ENCODE assay signal across 19 mouse cellular contexts in the genomic region with DNA sequence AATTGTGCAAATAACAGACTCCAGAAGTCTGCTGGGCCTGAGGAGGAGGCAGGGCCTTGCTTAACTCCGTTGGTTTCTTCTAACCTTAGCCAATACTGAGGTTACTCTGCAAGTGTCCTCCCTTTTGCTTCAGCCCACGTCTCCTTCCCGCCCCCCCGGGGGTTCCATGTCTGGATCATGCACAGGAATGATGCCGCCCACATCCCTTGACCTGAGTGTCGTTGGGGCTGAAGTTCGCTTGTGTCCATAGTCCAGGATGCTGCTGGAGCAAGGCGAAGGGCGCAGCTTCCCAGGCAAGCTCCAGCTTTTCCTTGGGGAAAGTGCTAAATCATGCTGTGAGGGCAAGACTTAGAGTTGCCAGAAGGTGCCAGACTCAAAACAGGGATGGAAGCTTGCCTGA. TPM values are rescaled to one million over a fixed set of nuclear protein-coding genes. Genes with fewer than 3 reads are reported as not detected.
DNase-seq lines count a peak whose midpoint lies in the region; ATAC-seq and TF ChIP-seq lines count a peak whose summit lies in the region.
"Had no signal": no experiment of that assay in that cellular context is flagged by ENCODE, and none has a peak within 500 bp of the region (broad histone marks: within the 10 kb centered on the region; RNA-seq: fewer than 3 reads in every experiment).

No protein-coding gene starts in this region.

- H3K4me3 ChIP-seq in hindbrain, embryonic 13.5 days, result no peak overlapping the region
- H3K4me3 ChIP-seq in hindbrain, postnatal 0 days (ENCODE audit: low read length), result no peak overlapping the region
- 0 out of 2 replicates have a peak overlapping the region, but pooled peaks have one; percentile 10 for H3K4me3 ChIP-seq in E14TG2a.4 (replicated peaks; ENCODE audit: low read length)
- H3K4me3 ChIP-seq in liver, embryonic 15.5 days (replicated peaks), result no peak overlapping the region
- H3K4me3 ChIP-seq: midbrain, embryonic 10.5 days had no signal

- no peaks in the 10 kb centered on the region for H3K9me3 ChIP-seq in hindbrain, embryonic 13.5 days
- H3K9me3 ChIP-seq in hindbrain, postnatal 0 days (ENCODE audit: low read length), result no peaks in the 10 kb centered on the region
- H3K9me3 ChIP-seq in E14TG2a.4 (ENCODE audit: low read length), result no peaks in the 10 kb centered on the region
- H3K9me3 ChIP-seq in liver, embryonic 15.5 days (replicated peaks), result no peaks in the 10 kb centered on the region
- H3K9me3 ChIP-seq: midbrain, embryonic 10.5 days had no signal

- WGBS in hindbrain, embryonic 13.5 days, result 78% methylated on average over 9 of the region's 9 CpGs
- 77% methylated on average over 9 of the region's 9 CpGs for WGBS in hindbrain, postnatal 0 days
- WGBS in liver, embryonic 15.5 days (ENCODE audit: insufficient replicate concordance), result 54% methylated on average over 9 of the region's 9 CpGs

- no peak for ATAC-seq in hindbrain, embryonic 13.5 days (ENCODE audit: low FRiP score)
- no peak for ATAC-seq in hindbrain, postnatal 0 days
- ATAC-seq in liver, embryonic 15.5 days (ENCODE audit: insufficient read depth), result no peak
- ATAC-seq: hindbrain, embryonic 16.5 days; Patski had no signal

- H3K9ac ChIP-seq in hindbrain, embryonic 13.5 days, result peak overlapping the region; percentile 35; the same call in 1 of the 2 replicates
- H3K9ac ChIP-seq in hindbrain, postnatal 0 days (replicated peaks; ENCODE audit: low read length), result no peak overlapping the region
- H3K9ac ChIP-seq in liver, embryonic 15.5 days, result no peak overlapping the region
- H3K9ac ChIP-seq: liver, embryonic 14.5 days had no signal

- no peaks in the 10 kb centered on the region; the same call in 1 of the 2 replicates for H3K36me3 ChIP-seq in hindbrain, embryonic 13.5 days
- H3K36me3 ChIP-seq in hindbrain, postnatal 0 days (ENCODE audit: insufficient read depth, low read length), result no peaks in the 10 kb centered on the region
- no peaks in the 10 kb centered on the region for H3K36me3 ChIP-seq in E14TG2a.4 (ENCODE audit: insufficient read depth, low read length)
- no peaks in the 10 kb centered on the region for H3K36me3 ChIP-seq in liver, embryonic 15.5 days (replicated peaks)
- H3K36me3 ChIP-seq: midbrain, embryonic 10.5 days had no signal

- H3K4me1 ChIP-seq in hindbrain, embryonic 13.5 days (replicated peaks), result peaks cover 37% of the 10 kb centered on the region
- H3K4me1 ChIP-seq in hindbrain, postnatal 0 days (ENCODE audit: insufficient read depth, low read length), result peaks cover 5% of the 10 kb centered on the region; the same call in 1 of the 2 replicates
- H3K4me1 ChIP-seq in E14TG2a.4 (replicated peaks; ENCODE audit: low read depth, low read length), result peaks cover 38% of the 10 kb centered on the region
- H3K4me1 ChIP-seq in liver, embryonic 15.5 days (replicated peaks), result peaks cover 44% of the 10 kb centered on the region

- no peak for DNase-seq in hindbrain, postnatal 0 days (ENCODE audit: low spot score)
- DNase-seq in kidney, adult 9 months, result peak; percentile 90
- no peak for DNase-seq in right cerebral cortex, adult 18-20 months
- DNase-seq in adrenal gland, postnatal 10 days, result no peak
- DNase-seq in thymus, postnatal 14 days, result no peak
- DNase-seq: cerebellum, adult 11 months; gastrocnemius, postnatal 25 days; retina, postnatal 1 day had no signal

- TF ChIP-seq CTCF in hindbrain, postnatal 0 days (IDR thresholded peaks at IDR 0.05; ENCODE audit: low read depth), result no peak
- no peak for TF ChIP-seq CTCF in E14TG2a.4 (conservative IDR thresholded peaks at IDR 0.05; ENCODE audit: low read length)

- no peak overlapping the region for H3K4me2 ChIP-seq in hindbrain, embryonic 13.5 days
- H3K4me2 ChIP-seq in hindbrain, postnatal 0 days (ENCODE audit: low read depth, low read length), result no peak overlapping the region
- H3K4me2 ChIP-seq in liver, embryonic 15.5 days, result peak overlapping the region; percentile 8
- H3K4me2 ChIP-seq: heart, embryonic 11.5 days had no signal

- no peaks in the 10 kb centered on the region for H3K27me3 ChIP-seq in hindbrain, embryonic 13.5 days
- H3K27me3 ChIP-seq in hindbrain, postnatal 0 days (ENCODE audit: insufficient read depth, low read length), result no peaks in the 10 kb centered on the region
- no peaks in the 10 kb centered on the region for H3K27me3 ChIP-seq in E14TG2a.4 (ENCODE audit: insufficient read depth, low read length)
- H3K27me3 ChIP-seq in liver, embryonic 15.5 days, result no peaks in the 10 kb centered on the region
- H3K27me3 ChIP-seq: Patski had no signal

- no peak overlapping the region for H3K27ac ChIP-seq in hindbrain, embryonic 13.5 days
- no peak overlapping the region for H3K27ac ChIP-seq in hindbrain, postnatal 0 days
- peak overlapping the region; percentile 68; the same call in 1 of the 2 replicates for H3K27ac ChIP-seq in liver, embryonic 15.5 days (replicated peaks)
- H3K27ac ChIP-seq: liver, embryonic 14.5 days; midbrain, embryonic 10.5 days had no signal

RNA-seq across cellular contexts. Expression of a gene that starts 4.8 kb away (rescaled TPM):
- polyA plus RNA-seq in hindbrain, embryonic 13.5 days (2015; fragmentation: Nextera tagmentation; extraction: Ambion mirVana), result 26.3 and 34.2 TPM in 2 replicates
- total RNA-seq in hindbrain, postnatal 0 days (2014; rRNA removed), result 58.3 and 63.1 TPM in 2 replicates
- 18.6 and 20.5 TPM in 2 replicates for polyA plus RNA-seq in hindbrain, postnatal 0 days (2015; fragmentation: Nextera tagmentation; extraction: Ambion mirVana)
- polyA plus RNA-seq in liver, embryonic 15.5 days (2015; fragmentation: Nextera tagmentation; extraction: Ambion mirVana), result 3.9 and 4.5 TPM in 2 replicates
- total RNA-seq in adrenal gland, postnatal 10 days (2021), result 1 to 10 TPM; 3.2 to 8.1 TPM

RNA-seq across cellular contexts. Expression of a gene that starts 10.6 kb away (rescaled TPM):
- polyA plus RNA-seq in hindbrain, embryonic 13.5 days (2015; fragmentation: Nextera tagmentation; extraction: Ambion mirVana), result not detected in 2 replicates
- total RNA-seq in hindbrain, postnatal 0 days (2014; rRNA removed), result 0.58 TPM in 1 of 2 replicates, not detected in the other
- not detected in 2 replicates for polyA plus RNA-seq in hindbrain, postnatal 0 days (2015; fragmentation: Nextera tagmentation; extraction: Ambion mirVana)
- 0.07 TPM in 1 of 2 replicates, not detected in the other for polyA plus RNA-seq in liver, embryonic 15.5 days (2015; fragmentation: Nextera tagmentation; extraction: Ambion mirVana)
- total RNA-seq in adrenal gland, postnatal 10 days (2021), result under 1 TPM; 0.33 to 0.39 TPM
- total RNA-seq: heart, postnatal 25 days; monocyte, adult 5-6 weeks had no signal
- polyA plus RNA-seq: embryonic facial prominence, embryonic 11.5 days; heart, embryonic 11.5 days; hindbrain, embryonic 16.5 days; midbrain, embryonic 10.5 days had no signal

RNA-seq across cellular contexts. Expression of a gene that starts 42.0 kb away (rescaled TPM):
- polyA plus RNA-seq in hindbrain, embryonic 13.5 days (2015; fragmentation: Nextera tagmentation; extraction: Ambion mirVana), result 64.6 and 66.2 TPM in 2 replicates
- total RNA-seq in hindbrain, postnatal 0 days (2014; rRNA removed), result 77.8 and 90.6 TPM in 2 replicates
- 74.5 and 77.6 TPM in 2 replicates for polyA plus RNA-seq in hindbrain, postnatal 0 days (2015; fragmentation: Nextera tagmentation; extraction: Ambion mirVana)
- polyA plus RNA-seq in liver, embryonic 15.5 days (2015; fragmentation: Nextera tagmentation; extraction: Ambion mirVana), result 23.1 and 23.6 TPM in 2 replicates
- 100 to 1,000 TPM; 107 to 113 TPM for total RNA-seq in adrenal gland, postnatal 10 days (2021)

RNA-seq across cellular contexts. Expression of a gene that starts 43.0 kb away (rescaled TPM):
- polyA plus RNA-seq in hindbrain, embryonic 13.5 days (2015; fragmentation: Nextera tagmentation; extraction: Ambion mirVana), result 1.1 and 1.7 TPM in 2 replicates
- total RNA-seq in hindbrain, postnatal 0 days (2014; rRNA removed), result 1.9 and 2.0 TPM in 2 replicates
- polyA plus RNA-seq in hindbrain, postnatal 0 days (2015; fragmentation: Nextera tagmentation; extraction: Ambion mirVana), result 0.69 and 1.8 TPM in 2 replicates
- 0.33 and 0.60 TPM in 2 replicates for polyA plus RNA-seq in liver, embryonic 15.5 days (2015; fragmentation: Nextera tagmentation; extraction: Ambion mirVana)
- 1 to 10 TPM; 3.7 TPM for total RNA-seq in adrenal gland, postnatal 10 days (2021)

RNA-seq across cellular contexts. Expression of a gene that starts 60.0 kb away (rescaled TPM):
- polyA plus RNA-seq in hindbrain, embryonic 13.5 days (2015; fragmentation: Nextera tagmentation; extraction: Ambion mirVana), result 398 and 399 TPM in 2 replicates
- total RNA-seq in hindbrain, postnatal 0 days (2014; rRNA removed), result 459 and 483 TPM in 2 replicates
- 568 and 592 TPM in 2 replicates for polyA plus RNA-seq in hindbrain, postnatal 0 days (2015; fragmentation: Nextera tagmentation; extraction: Ambion mirVana)
- 316 and 353 TPM in 2 replicates for polyA plus RNA-seq in liver, embryonic 15.5 days (2015; fragmentation: Nextera tagmentation; extraction: Ambion mirVana)
- total RNA-seq in adrenal gland, postnatal 10 days (2021), result 1,000 to 10,000 TPM; 1,423 to 1,562 TPM
